Mouse (Mus musculus) frontal cortex, postnatal 14 days (tissue): ENCODE data around the gene Slc6a9.

Experiments used
- DNase-seq, 2 experiments: peaks; one replicate each; pipeline ENCODE4 v3.0.0; 2022; ENCODE audit warnings: low spot score in 2 of 2

The Slc6a9 gene

GRCm38 (mm10) chr4:117878301-117878700 lies 44.0 kb downstream of the Slc6a9 start:
- DNase-seq = no peak

- DNase-seq = no peak
Measured at GRCm38 (mm10) chr4:117878703-117879102, 44.4 kb downstream of the Slc6a9 start.

GRCm38 (mm10) chr4:117882701-117883691 lies 48.7 kb downstream of the Slc6a9 start, which contains the start of gene B4galt2:
Gene B4galt2, minus strand, starts transcription at chr4:117883487.
- peak in 1 of 2 experiments; percentile 56 for DNase-seq

DNA sequence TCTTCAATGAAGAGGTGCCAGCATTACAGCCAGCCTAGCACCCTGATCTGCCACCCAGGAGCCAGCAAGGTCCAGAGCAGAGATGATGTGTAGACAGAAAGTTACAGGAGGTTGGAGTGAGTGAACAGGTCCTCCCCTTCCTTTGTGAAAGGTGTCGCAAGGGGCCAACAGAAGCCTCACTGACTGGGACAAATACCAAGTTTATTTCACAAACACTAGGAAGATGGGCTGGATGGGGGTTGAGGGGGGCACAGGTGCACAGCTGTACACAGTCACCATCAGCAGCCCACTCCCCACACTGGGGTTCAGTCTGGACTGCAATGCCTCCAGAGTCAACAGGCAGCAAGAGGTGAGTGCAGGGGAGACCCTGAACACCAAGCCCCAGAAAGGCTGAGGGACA lies 49.8 kb downstream of the Slc6a9 start:
- DNase-seq = no peak

DNA sequence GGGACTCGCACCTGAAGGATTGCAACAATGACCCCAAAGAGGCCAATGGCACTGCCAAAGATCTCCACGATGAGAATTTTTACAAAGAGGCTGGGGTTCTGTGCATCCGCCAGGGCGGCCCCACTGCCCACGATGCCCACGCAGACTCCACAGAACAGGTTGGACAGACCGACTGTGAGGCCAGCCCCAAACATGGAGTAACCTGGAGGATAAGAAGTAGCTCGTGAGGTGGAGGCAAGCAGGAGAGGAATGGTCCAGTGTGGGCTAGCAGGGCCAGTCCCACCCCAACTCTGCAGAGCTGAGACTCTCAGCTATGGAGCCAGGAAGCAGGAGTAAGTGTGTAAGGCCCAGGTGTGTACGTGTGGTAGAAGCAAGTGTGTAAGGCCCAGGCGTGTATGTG lies 50.8 kb downstream of the Slc6a9 start:
- DNase-seq = no peak

DNA sequence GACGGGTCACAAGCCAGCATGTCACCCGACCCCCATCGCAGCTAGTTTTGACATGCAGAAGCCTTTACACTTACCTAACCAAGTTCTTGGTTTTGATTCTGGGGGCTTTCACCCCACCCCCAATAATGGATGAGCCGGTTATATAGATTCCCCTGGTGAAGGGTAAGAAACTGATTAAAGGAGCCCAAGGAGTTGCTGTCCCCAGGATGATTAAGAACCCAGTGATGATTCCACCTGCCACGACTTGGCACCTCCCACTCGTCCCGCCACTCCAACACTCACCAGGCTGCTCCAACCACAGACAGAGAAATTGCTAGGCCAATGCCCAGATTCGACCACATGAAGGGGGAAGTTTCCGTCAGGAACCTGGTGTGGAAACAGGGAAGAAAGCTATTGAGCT lies 51.7 kb downstream of the Slc6a9 start:
- DNase-seq = no peak

DNA sequence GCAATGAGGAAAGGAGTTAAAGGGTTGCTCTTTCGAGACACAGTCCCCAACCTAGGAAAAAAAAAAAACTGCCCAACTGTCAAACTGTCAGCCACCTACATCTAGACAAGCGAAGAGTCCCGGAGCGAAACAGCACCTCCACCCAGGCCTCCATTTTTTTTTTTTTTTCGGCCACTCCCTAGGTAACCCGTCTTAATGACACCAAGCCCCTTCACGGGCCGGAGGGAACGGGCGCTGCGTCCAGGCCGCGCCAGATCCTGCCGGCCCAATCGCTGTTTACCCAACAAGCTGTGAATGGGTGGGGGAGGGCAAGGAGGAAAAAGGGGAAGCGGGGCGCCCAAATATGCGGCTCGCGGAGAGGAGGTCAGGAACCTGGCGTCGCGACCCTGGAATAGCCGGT lies 52.3 kb downstream of the Slc6a9 start:
- no peak for DNase-seq

- DNase-seq = peak; percentile 88 to 95
Measured at GRCm38 (mm10) chr4:117887133-117887532, 52.8 kb downstream of the Slc6a9 start, which contains the start of gene Atp6v0b. Gene Atp6v0b, minus strand, starts transcription at chr4:117887333.

GRCm38 (mm10) chr4:117887920-117888319 lies 53.6 kb downstream of the Slc6a9 start:
- no peak for DNase-seq

- no peak for DNase-seq
Measured at GRCm38 (mm10) chr4:117889471-117889870, 55.2 kb downstream of the Slc6a9 start.

- DNase-seq = no peak
Measured at GRCm38 (mm10) chr4:117890031-117890430, 55.7 kb downstream of the Slc6a9 start.

GRCm38 (mm10) chr4:117890750-117891149 lies 56.4 kb downstream of the Slc6a9 start:
- DNase-seq = no peak

DNA sequence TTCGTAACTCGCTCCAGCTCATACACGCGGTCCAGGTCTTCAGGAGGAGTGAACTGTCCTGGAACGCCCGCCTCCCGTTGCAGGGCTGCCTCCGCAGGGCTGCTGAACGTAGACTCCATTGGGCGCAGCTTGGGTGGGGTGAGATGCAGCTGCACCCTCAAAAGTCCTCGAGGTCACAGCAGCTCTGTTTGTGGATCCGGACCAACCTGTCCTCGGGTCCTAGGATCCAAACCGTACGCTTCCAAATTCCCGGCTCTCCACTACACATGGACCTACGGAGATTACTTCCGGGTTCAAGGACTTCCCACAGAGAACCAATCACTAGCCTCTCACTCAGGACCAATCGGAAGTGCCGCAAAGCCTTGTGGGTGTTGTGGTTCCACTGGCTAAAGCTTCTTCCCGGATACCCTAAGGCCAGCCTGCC lies 57.4 kb downstream of the Slc6a9 start, which contains the start of gene Dph2:
Gene Dph2 (minus strand): TSS at position 295 of the 424 bp plus-strand sequence.
- peak; percentile 68 to 69 for DNase-seq

DNA sequence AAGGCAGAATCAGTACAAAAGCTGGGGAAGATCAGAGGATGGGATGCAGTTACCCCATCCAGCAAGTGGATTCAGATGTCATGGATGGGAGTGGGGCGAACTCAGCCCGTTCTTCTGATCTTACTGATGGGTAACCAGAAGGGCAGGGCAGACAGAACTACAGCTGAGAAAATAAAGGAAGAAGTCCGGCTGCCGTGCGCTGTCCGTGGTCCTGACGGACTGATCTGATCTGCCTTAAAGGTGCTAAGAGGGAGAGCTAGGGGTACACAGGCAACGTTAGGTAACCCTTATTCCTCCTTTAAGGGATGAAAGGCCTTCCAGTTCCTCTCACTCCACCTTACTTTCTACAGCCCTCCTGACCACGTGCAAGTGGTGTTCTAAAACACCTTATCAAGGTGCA lies 59.1 kb downstream of the Slc6a9 start:
- no peak for DNase-seq

DNA sequence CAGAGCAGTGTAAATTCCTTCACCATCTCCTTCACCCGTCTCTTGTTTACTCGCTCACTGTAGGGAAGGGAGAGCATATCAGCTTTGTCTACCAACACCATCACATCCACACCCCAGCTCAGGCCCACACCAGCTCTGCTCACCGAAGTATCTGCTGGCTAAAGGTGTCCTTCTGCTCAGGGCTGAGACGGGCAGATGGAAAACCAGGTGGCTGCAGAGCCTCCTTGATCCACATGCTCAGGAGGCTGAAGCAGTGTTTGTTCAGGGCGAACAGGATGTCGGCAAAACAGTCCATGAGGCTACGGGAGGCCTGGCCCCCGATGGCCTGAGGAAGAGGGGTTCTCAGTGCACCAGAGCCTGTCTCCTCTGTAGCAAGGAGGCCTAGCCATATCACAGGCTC lies 60.3 kb downstream of the Slc6a9 start:
- DNase-seq = no peak

DNA sequence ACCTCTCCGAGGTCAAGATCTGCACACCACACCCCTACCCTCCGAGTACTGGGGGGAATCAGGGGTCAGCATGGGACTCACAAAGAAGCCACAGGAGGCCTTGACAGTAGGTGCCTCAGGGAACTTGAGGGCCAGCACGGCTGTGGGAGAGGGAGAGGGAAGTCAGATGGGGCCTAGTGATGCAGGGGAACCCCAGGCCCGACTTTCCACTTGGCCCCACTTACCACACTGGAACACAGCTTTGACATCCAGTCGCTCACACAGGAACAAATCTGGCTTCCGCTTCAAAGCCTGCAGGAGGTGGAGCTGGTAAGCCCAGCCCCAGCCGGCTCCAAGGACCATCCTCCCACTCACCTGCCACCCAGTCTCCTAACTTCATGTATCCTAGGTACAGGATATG lies 61.0 kb downstream of the Slc6a9 start:
- no peak for DNase-seq

DNA sequence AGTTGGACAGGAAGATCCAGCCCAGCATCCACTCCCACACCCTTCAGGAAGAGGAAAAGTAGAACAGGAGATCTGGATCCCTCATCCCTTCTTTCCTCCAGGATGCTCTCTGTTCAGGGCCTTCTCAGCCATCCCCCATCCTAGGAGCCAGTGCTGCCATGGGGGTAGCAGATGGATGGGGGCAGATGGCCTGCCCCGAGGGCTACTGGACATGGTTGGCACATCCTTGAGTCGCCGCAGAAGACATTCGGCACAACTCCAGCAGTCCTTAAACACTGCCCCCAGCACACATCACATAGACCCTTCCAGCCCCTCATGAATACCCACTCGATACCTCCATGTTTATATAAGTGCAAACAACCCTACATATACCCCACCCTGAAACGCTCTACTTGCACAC lies 61.7 kb downstream of the Slc6a9 start:
- no peak for DNase-seq

GRCm38 (mm10) chr4:117898111-117898510 lies 63.8 kb downstream of the Slc6a9 start:
- no peak for DNase-seq

- no peak for DNase-seq
Measured at GRCm38 (mm10) chr4:117904094-117904493, 69.8 kb downstream of the Slc6a9 start.

GRCm38 (mm10) chr4:117904761-117905160 lies 70.5 kb downstream of the Slc6a9 start:
- DNase-seq = no peak

DNA sequence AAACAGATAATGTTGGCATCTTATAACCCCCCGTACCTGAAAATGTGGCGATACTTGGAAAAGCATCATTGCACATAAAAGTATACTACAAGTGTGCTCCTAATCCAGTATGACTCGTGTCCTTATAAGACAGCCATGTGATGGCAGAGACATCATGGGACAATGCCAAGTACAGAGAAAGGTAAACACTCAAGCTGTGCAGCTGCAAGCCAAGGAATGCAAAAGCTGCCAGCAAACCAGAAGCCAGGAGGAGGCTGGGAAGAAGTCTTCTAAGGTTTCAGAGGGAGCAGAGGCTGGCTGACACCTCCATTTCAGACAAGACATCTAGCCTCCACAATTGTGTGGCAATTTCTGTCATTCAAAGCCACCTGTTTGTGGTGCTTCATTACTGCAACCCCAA lies 71.9 kb downstream of the Slc6a9 start:
- no peak for DNase-seq

DNA sequence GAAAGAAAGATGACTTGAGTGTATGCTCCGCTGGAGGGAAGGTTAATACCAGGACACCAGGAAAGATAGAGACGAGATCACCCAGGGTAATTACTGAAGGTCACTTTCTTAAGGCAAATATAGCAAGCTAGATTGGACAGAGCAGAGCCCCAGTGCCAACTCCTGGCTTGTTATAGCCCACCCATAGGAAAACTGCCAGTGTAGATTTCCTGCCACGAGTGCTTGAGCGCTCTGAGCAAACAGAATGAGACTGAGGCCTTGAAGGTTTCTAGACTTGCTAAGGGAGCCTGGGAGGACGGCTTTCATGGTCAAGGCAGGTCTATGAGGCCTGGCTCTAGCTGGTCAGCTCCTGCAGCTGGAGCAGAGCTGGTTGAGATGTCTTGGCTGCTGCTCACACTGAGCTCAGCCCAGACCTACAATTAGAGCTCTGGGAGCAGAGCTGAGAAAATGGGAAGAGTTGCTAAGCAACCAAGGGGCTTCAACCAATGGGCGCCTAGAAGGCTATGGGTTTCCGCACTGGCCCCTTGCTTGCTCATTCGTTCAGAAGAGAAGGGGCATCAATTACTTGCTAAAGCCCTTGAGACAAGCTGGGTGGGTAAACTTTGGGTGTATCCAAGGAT lies 74.6 kb downstream of the Slc6a9 start:
- peak in 1 of 2 experiments; percentile 49 for DNase-seq

GRCm38 (mm10) chr4:117912131-117912561 lies 77.8 kb downstream of the Slc6a9 start:
- DNase-seq = no peak
